Mouse (Mus musculus) 3134 (cell line): Measurements from ENCODE around the gene Fkbp4.

Source experiments
- DNase-seq: peaks from one replicate; pipeline ENCODE4 v3.0.0-alpha.2; 2011; ENCODE audit warnings: low spot score; ENCODE audit not compliant: insufficient read length; ENCODE audit errors: extremely low read depth

The Fkbp4 gene

GRCm38 (mm10) chr6:128437731-128438316, 653 bp downstream of the Fkbp4 start:
- peak; percentile 75 for DNase-seq

DNA sequence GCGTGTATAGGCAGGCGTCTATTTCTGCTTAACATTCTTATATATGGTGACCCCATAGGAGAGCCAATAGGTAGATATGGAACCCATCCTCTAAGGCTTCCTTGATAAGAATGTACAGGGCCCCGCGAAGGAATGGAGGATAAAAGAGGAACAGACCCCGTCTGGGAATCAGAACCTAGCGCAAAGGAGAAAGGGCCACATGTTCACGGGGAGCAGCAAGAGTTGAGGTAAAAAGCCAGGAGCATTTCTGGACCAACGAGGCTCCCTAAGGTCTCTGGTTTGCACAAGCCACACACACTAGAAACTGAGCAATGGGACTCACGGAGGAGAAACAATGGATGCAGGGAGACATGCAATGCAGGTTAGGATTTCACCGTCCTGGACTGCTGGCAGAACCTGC, 1.2 kb downstream of the Fkbp4 start:
- no peak for DNase-seq

DNA sequence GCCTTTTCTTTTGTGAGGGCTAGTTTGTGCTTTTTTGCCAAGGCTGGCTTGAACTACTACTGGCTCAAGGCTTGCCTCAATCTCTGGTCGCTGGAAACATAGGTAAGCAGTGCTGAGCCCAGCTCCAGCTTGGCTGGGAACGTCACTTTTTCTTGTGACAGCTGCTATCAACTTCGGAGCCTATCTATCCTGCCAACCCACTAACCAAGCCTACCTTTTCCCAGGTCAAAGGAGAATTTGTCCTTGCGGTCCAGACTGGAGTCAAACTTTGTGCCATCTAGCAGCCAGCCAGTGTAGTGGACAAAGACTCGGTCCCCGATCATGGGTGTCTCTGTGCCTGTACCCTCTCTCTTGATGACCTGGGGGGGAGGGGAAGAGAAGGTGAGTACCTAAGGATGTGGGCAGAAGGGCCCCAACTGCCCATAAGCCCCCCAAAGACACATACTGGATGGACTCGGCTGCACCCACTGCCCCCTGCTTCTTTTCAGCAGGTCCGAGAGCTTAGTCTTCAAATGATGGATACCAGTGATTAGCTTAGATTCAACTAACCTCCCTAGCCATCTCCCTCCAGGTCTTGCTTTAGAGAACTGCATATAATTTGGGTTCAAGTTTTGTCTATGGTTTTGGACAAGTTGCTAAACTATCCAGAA, 2.0 kb downstream of the Fkbp4 start:
- no peak for DNase-seq

DNA sequence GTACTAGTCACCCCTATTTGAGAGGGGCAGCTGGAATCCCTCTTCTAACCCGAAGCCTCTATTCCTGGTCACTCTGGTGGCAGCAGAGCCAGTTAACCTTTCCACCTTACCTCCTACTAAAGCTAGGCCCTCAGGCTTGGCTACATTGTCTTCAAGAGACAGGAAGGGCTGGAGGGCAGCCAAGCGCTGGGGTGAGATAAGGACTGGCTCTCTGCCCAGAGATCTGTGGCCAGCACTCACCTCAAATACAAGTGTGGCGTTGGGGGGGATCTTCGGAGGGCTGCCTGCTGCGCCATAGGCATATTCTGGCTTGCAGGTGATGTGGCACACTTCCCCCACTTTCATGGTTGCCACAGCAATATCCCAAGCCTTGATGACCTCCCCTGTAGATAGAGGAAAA, 3.0 kb downstream of the Fkbp4 start:
- no peak for DNase-seq

DNA sequence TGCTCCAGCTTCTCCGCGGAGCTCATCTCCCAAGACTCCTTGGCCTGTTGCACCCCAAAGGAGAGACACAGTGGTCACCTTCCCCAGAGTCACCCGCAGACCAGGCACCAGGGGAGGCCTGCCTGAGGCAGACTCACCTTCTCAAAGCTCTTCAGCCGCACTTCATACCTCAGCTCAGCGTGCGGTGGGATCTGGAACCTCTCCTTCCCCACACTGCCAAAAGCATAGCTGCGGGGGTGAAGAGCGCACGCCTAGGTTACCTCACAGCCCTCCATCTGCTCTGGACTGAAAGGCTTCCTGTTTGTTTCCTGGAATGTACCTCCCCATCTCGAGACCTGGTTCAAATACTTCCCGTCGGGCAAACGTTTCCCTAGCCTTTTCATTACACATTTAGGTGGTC, 4.9 kb downstream of the Fkbp4 start:
- DNase-seq: no peak

- no peak for DNase-seq
Observed at GRCm38 (mm10) chr6:128432356-128432915, 6.0 kb downstream of the Fkbp4 start.

- DNase-seq: no peak
Observed at GRCm38 (mm10) chr6:128429826-128430225, 8.7 kb downstream of the Fkbp4 start.

- no peak for DNase-seq
Observed at GRCm38 (mm10) chr6:128429300-128429699, 9.2 kb downstream of the Fkbp4 start.

GRCm38 (mm10) chr6:128427571-128427970, 10.9 kb downstream of the Fkbp4 start:
- no peak for DNase-seq

DNA sequence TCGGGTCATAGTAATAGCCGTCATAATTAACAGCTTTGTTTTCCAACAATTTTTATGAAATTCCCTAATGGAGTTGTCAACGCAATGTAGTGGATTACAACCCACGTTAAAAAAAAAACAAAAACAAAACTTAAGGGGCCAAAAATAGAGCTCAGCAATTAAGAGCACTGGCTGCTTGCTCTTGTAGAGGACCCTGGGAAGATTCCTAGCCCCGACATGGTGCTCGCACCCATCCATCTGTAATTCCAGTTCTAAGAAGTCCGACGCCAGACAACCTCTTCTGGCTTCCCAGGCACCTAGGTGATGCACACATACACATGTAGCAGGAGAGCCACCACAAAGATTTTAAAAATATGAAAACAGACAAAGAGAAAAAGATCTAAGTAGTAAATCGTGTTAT, 13.4 kb downstream of the Fkbp4 start:
- DNase-seq: no peak

GRCm38 (mm10) chr6:128424269-128425019, 14.0 kb downstream of the Fkbp4 start, which contains the start of gene Itfg2:
Gene Itfg2, minus strand, starts transcription at chr6:128424931.
- DNase-seq: peak; percentile 98

DNA sequence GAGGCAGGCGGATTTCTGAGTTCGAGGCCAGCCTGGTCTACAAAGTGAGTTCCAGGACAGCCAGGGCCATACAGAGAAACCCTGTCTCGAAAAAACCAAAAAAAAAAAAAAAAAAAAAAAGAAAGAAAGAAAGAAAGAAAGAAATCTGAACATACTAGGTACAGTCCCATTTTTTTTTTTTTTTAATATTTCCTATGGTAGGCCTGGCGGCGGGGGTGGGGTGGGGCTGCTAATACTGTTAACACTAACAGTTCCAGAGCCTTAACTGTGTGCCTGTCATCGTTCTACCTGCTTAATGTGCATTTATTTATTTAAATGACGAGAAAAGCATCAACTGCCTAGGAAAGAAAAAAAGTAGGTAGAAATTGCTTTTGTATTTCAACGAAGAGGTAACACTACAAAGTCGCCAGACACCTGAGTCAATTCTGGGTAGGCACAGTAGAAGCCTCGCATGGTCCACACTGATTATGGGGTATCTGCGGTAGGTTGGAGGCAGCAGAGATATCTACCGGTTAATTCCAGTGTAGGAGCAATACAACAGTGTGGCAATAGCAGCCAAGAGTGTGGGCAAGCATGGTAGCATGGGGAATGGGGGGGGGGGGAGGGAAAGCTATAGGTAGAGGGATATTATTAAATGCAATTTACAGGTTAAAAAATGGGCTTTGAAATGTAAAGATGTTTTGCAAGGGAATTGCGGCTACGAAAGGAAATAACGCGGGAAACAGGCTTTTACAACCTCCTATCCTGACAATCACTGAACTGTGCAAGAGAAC, 14.8 kb downstream of the Fkbp4 start:
- no peak for DNase-seq

DNA sequence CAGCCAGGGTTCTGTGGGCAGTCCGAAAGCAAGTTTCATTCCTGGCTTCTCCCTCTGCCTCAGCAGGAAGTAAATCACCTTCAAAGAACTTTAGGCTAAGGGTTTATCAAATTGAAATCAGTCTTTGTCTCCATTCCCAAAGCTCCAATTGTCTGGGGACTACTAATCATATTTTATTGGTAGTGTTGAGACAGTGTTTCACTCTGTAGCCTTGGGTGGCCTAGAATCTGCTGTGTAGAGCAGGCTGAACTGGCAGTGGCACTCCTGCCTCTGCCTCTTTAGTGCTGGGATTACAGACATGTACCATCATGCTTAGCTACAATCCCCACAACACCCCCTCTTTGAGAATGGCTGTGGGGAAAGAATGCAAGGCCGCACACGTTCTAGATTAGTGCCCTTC, 17.0 kb downstream of the Fkbp4 start:
- DNase-seq: no peak

DNA sequence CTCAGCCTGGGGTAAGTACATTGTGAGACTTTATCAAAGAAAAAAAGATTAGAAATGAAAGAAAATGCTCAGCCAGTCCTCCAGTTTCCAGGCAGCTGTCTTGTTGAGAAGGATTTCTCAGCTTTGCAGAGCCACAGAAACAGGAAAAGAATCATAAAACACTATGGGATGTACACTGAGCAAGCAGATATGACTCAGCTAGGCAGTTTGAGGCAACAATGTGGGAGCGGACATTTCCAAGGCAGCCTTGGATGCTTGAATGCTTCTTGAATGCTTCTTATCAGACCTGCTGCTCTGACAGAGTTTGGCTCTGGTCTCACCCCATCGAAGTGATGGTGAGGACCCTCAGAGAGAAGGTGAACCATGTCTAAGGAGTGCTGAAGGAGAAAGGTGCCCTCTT, 17.4 kb downstream of the Fkbp4 start:
- no peak for DNase-seq

DNA sequence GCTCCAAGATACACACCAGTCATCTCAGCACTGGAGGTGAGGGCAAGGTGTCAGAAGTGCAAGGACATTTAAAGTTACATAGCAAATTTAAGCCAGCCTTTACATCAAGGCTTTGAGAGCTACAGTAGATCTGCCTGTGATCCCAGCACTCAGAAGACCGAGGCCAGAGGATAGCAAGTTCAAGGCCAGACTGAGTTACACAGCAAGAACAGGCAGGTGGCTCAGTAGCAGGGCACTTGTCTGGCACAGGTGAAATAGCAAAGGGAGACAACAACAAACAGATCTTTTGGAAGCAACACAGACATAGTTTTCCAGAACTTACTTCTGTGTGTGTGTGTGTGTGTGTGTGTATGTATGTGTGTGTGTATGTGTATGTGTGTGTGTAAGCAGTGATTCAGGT, 20.4 kb downstream of the Fkbp4 start:
- DNase-seq: no peak

GRCm38 (mm10) chr6:128416169-128416568, 22.3 kb downstream of the Fkbp4 start:
- no peak for DNase-seq

DNA sequence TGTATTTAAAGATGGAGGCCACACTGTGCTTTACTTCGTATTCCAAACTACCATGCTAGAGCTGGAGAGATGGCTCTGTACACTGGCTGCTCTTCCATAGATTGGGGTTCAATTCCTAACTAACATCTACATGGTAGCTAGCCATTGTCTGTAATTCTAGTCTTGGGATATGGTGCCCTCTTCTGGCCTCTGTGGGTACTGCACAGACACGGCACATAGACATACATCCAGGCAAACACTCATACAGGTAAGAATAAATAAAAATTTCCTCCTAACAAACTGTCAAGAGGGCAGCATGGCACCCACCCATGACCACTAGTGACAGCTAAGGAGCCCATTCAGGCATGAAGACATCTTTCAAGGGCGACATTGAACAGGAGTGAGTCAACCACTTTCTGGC, 27.4 kb downstream of the Fkbp4 start:
- DNase-seq: no peak

- DNase-seq: no peak
Observed at GRCm38 (mm10) chr6:128410305-128410704, 28.2 kb downstream of the Fkbp4 start.

DNA sequence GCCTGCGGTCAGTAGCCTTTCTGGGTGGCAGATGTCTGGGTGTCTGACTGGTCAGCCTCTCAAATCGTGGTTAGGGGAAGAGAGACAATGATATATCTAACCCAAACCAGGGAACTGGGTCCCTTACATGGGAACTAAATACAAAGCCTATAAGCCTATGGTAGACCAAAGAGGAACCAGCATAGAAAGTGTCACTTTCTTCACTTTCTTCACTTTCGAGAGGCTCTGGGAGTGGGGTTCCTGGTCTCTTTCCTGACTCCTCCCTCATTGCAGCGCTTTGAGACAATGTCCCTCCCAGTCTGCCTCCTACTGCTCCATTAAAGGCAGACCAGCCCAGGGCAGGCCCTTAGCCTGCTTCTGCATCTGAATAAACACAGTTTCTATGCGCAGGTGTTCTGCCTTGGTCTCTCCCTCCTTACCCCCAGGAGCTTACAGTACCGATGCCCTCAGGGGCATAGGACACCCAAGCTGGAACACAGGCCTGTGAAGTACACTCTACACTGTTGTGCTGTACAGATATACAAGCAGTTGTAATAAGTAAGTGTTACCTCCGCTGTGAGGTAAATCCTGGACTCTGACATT, 29.8 kb downstream of the Fkbp4 start:
- DNase-seq: no peak

DNA sequence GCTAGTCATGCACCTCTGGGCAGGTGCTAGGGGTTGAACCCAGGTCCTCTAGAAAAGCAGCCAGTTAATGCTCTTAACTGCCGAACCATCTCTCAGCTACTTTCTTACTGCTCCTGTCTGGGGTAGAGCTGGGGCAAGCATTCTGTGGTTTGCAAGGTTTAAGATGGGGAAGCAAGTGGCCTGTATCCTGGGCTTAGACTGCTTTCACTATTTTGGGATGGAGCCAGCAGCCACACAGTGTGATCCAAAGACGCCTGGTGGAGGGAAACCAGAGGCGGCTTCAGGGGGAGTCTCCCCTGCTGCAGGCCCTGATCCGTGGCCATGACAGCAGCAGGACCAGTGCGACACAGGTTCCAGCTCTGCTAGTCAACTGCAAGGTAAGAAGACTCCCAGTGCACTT, 33.8 kb downstream of the Fkbp4 start:
- no peak for DNase-seq
